Mouse (Mus musculus): Measurements from ENCODE around the gene Mad2l1bp.

The Mad2l1bp gene

DNA sequence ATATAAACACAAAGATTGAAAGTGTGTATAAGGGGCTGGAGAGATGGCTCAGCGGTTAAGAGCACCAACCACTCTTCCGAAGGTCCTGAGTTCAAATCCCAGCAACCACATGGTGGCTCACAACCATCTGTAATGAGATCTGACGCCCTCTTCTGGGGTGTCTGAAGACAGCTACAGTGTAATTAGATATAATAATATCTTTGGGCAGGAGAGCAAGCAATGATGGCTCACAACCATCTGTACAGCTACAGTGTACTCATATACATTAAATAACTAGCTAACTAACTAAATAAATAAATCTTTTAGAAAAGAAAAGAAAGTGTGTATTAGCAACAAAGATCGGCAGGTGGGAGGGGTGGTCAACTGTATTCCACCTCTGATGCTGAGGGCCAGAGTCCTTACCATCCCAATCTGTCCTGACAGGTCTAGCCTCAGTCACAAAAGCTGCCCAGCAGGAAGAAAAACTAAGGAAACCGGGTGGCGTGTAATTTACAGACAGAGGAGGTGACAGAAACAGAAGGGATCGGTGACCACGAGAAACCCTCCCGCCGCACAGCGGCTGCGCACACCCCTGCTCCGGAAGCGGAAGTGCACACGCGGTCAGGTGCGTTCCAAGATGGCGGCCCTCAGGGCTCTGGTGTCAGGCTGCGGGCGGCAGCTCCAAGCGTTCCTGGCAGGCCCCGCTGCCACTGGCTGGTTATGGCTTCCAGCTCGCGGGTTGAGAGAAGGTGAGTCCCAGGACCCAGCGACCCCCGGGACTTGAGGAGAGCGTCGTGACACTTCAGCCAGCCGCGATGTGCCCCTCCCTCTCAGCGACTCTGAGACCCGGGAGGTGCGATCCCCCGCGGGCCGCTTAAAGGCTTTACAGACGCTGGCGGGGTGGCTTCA lies 42.7 kb downstream of the Mad2l1bp start, which contains the start of gene Mrps18a:
Gene Mrps18a (plus strand): TSS at position 585 of the 888 bp plus-strand sequence.
- CTCF ChIA-PET, result interaction anchor here (0.6 kb wide), 2 partner anchors 47 to 262 kb away, joined by 3 to 7 read pairs; no protein-coding TSS in a partner anchor

DNA sequence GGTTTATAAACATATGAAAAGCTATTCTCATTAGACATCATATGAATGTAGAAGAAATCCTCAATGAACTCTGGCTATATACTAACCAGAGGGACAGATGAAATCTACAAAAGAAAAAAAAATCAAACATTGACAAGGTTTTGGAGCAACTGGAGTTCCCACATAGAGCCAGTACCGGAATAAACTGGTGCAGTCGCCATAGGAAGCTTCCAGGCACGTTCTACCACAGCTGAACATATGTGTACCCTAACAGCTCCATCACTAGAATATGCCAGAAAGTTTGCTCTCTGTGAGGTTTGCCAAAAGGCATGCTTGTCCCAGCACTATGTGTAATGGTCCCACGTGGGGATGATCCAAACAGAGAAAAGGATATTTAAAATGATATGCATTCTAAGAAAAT lies 45.1 kb downstream of the Mad2l1bp start:
- CTCF ChIA-PET, result no interaction called here

DNA sequence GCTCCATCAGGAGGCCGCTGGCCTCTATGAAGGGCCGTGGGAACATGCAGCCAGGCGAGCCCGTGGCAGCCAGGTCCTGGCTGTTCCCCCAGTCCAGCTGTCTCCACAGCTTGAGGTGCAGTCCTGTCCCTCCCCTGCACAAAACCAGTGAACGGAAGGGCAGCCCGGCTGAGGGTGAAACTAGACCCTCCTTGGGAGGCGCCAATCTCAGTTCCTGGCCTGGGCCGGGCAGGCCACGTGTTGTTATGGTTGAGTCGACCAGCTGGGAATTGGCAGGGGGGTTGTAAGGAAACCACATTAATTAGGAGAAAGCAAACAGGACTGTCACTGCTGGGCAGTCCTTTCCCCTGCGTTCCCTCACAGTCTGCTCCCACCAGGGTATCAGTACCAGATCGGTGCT lies 48.9 kb downstream of the Mad2l1bp start:
- CTCF ChIA-PET, result no interaction called here

DNA sequence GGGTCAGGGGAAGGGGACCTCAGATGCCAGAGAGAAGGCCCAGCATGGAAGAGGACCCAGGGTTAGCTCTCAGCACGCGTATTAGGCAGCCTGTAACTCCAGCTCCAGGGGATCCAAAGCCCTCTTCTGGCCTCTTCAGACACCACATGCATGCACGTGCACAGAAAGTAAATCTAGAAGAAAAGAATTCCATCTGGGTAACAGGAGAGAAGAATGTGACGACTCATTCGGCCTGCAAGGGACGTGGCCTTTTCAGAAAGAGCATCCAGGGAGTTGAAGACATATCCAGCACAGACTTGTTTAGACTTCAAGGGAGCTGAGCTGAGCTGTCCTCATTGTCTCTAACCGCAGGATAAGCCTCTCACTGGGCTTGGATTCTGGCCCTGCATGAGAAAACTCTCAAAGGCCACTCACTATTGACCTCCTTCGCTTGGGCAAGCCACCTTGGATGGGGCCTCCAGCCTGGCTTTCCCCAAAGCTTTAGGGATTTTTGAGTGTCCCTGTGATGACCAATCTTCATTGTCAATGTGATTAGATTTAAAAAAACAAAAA lies 50.7 kb downstream of the Mad2l1bp start:
- CTCF ChIA-PET, result no interaction called here

DNA sequence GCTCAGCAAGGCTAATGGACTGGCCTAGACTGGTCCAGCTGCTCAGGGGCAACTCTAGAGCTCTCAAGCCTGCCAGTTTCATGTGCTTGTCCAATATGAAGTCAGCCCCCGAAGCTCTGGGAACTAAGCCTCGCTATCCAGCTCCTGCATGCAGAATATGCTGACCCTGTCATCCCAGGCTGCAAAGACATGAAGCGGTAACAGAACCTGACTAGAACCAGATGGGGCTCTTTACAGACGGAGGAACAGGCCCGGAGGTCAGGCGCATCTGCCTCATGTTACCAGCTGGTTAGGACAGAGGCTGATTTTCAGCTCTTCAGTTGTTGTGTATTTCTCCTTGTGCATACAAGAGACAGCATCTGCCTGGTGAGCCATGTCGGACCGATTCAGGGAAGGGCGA lies 51.4 kb downstream of the Mad2l1bp start:
- CTCF ChIA-PET, result interaction anchor here (0.7 kb wide), 1 partner anchor 199 kb away, joined by 3 read pairs; no protein-coding TSS in a partner anchor

DNA sequence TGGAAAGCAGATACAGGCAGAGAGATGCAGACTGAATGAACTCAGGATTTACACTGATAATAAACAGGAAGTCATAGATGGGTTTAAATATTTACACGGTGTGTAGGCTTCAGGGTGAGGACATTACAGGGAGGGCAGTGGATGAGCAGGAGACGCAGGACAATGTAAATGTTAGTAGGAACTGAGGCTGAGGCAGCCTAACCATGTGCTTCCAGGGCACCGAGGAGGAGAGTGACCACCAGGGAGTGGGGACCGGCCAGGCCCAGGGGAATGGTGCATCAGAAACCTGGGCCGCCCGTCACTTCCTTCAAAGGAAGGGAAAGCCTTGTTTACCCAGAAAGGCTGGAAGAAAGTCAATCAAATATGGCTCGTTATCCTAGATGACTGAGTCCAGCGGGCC lies 54.8 kb downstream of the Mad2l1bp start:
- CTCF ChIA-PET, result no interaction called here
